Mouse (Mus musculus) testis, postnatal 10 days (tissue): ENCODE data around the gene Adamtsl1.

Source experiments
- DNase-seq: peaks from one replicate; pipeline ENCODE4 v3.0.0; 2021; ENCODE audit warnings: low spot score

Gene Adamtsl1

GRCm38 (mm10) chr4:86203288-86203687 is 689.3 kb downstream of the Adamtsl1 start:
- DNase-seq = no peak

- DNase-seq = no peak
These were observed 710.9 kb downstream of the Adamtsl1 start for GRCm38 (mm10) chr4:86224875-86225274.

- no peak for DNase-seq
These were observed 713.1 kb downstream of the Adamtsl1 start for GRCm38 (mm10) chr4:86227096-86227495.

GRCm38 (mm10) chr4:86233197-86233596 is 719.2 kb downstream of the Adamtsl1 start:
- no peak for DNase-seq

GRCm38 (mm10) chr4:86241854-86242424 is 728.0 kb downstream of the Adamtsl1 start:
- no peak for DNase-seq

GRCm38 (mm10) chr4:86270085-86270484 is 756.1 kb downstream of the Adamtsl1 start:
- DNase-seq = no peak

GRCm38 (mm10) chr4:86273703-86274355 is 759.9 kb downstream of the Adamtsl1 start:
- DNase-seq = no peak

GRCm38 (mm10) chr4:86274663-86275062 is 760.7 kb downstream of the Adamtsl1 start:
- no peak for DNase-seq

GRCm38 (mm10) chr4:86276021-86276813 is 762.2 kb downstream of the Adamtsl1 start:
- DNase-seq = no peak

- DNase-seq = no peak
These were observed 764.6 kb downstream of the Adamtsl1 start for GRCm38 (mm10) chr4:86278546-86278945.

- DNase-seq = no peak
These were observed 772.6 kb downstream of the Adamtsl1 start for GRCm38 (mm10) chr4:86286572-86286971.

GRCm38 (mm10) chr4:86288264-86288663 is 774.3 kb downstream of the Adamtsl1 start:
- DNase-seq = no peak

GRCm38 (mm10) chr4:86289511-86290273 is 775.7 kb downstream of the Adamtsl1 start:
- DNase-seq = no peak

GRCm38 (mm10) chr4:86294828-86295251 is 780.9 kb downstream of the Adamtsl1 start:
- DNase-seq = no peak

- DNase-seq = no peak
These were observed 787.5 kb downstream of the Adamtsl1 start for GRCm38 (mm10) chr4:86301469-86301868.

GRCm38 (mm10) chr4:86302095-86302494 is 788.1 kb downstream of the Adamtsl1 start:
- DNase-seq = no peak

GRCm38 (mm10) chr4:86306753-86307152 is 792.8 kb downstream of the Adamtsl1 start:
- DNase-seq = no peak

- DNase-seq = no peak
These were observed 795.2 kb downstream of the Adamtsl1 start for GRCm38 (mm10) chr4:86309178-86309577.

GRCm38 (mm10) chr4:86310806-86311730 is 797.1 kb downstream of the Adamtsl1 start:
- DNase-seq = no peak

GRCm38 (mm10) chr4:86312366-86312765 is 798.4 kb downstream of the Adamtsl1 start:
- DNase-seq = no peak

- no peak for DNase-seq
These were observed 800.5 kb downstream of the Adamtsl1 start for GRCm38 (mm10) chr4:86314442-86314841.
